Mouse (Mus musculus) left cerebral cortex, adult 8-10 months (tissue): ENCODE data around the gene Fam71a. TPM values are rescaled to one million over a fixed set of nuclear protein-coding genes. Genes with fewer than 3 reads are reported as not detected.

Source experiments
- DNase-seq, 2 experiments: peaks; one replicate each; pipeline ENCODE4 v3.0.0; 2022; ENCODE audit warnings: low spot score in 2 of 2
- total RNA-seq, 4 experiments: library from RNA; stranded (reverse); gene quantifications; 2 replicates each; pipeline ENCODE4 v1.2.4; 2022

The Fam71a gene
- total RNA-seq: not detected

GRCm38 (mm10) chr1:191164717-191165116, at the start of gene Fam71a:
Gene Fam71a, minus strand, starts transcription at chr1:191164817.
- no peak for DNase-seq

GRCm38 (mm10) chr1:191211096-191211495, 46.5 kb upstream of the Fam71a start:
- no peak for DNase-seq

GRCm38 (mm10) chr1:191205791-191206190, 41.2 kb upstream of the Fam71a start:
- no peak for DNase-seq

GRCm38 (mm10) chr1:191204876-191205275, 40.3 kb upstream of the Fam71a start:
- no peak for DNase-seq

- DNase-seq: no peak
These were observed 38.9 kb upstream of the Fam71a start for GRCm38 (mm10) chr1:191203496-191203895.

GRCm38 (mm10) chr1:191202208-191202952, 37.8 kb upstream of the Fam71a start:
- no peak for DNase-seq

- DNase-seq: no peak
These were observed 36.4 kb upstream of the Fam71a start for GRCm38 (mm10) chr1:191200816-191201602.

- no peak for DNase-seq
These were observed 33.3 kb upstream of the Fam71a start for GRCm38 (mm10) chr1:191197916-191198315.

GRCm38 (mm10) chr1:191196016-191196415, 31.4 kb upstream of the Fam71a start:
- no peak for DNase-seq

- DNase-seq: no peak
These were observed 29.2 kb upstream of the Fam71a start for GRCm38 (mm10) chr1:191193657-191194424.

- no peak for DNase-seq
These were observed 28.1 kb upstream of the Fam71a start for GRCm38 (mm10) chr1:191192751-191193150.

GRCm38 (mm10) chr1:191192213-191192612, 27.6 kb upstream of the Fam71a start:
- no peak for DNase-seq

GRCm38 (mm10) chr1:191189671-191190372, 25.2 kb upstream of the Fam71a start:
- no peak for DNase-seq

- no peak for DNase-seq
These were observed 21.8 kb upstream of the Fam71a start for GRCm38 (mm10) chr1:191186386-191186770.

- DNase-seq: no peak
These were observed 21.3 kb upstream of the Fam71a start for GRCm38 (mm10) chr1:191185761-191186385.

GRCm38 (mm10) chr1:191184841-191185251, 20.2 kb upstream of the Fam71a start:
- no peak for DNase-seq

GRCm38 (mm10) chr1:191184066-191184815, 19.6 kb upstream of the Fam71a start:
- peak in 1 of 2 experiments; percentile 6 for DNase-seq

- peak; percentile 68 to 86 for DNase-seq
These were observed 18.8 kb upstream of the Fam71a start for GRCm38 (mm10) chr1:191183163-191184065.
